Mouse (Mus musculus): ENCODE data around the gene Nlrc5.

DNA sequence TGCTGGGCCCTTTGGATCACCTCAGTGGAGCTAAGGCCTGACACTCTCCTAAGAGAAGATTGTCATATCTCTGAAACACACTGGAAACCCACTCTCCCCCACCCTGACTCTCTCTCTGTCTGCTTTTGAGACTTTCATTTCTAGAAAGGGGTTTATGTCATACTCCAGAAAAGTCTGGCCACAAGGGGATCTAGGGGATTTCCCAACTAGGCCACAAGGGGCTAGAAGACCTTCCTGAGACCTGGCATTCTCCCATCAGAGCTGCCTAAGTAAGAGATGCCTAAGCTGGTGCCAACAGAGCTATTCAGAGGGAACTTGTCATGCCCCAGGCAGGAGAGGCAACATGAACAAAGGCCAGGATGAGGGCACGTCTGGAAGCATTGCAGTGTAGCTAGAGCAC is 59.1 kb downstream of the Nlrc5 start:
- TF ChIP-seq CTCF (IDR thresholded peaks at IDR 0.05; ENCODE audit: borderline replicate concordance, insufficient read depth, low read depth, low read length) (no peak), POLR2A (IDR thresholded peaks at IDR 0.05; ENCODE audit: borderline replicate concordance, insufficient read depth, low read length) (no peak)

All from cerebellum, adult 2 months (tissue).